Comparison of ENCODE assay signal across 15 mouse cellular contexts in the genomic region with DNA sequence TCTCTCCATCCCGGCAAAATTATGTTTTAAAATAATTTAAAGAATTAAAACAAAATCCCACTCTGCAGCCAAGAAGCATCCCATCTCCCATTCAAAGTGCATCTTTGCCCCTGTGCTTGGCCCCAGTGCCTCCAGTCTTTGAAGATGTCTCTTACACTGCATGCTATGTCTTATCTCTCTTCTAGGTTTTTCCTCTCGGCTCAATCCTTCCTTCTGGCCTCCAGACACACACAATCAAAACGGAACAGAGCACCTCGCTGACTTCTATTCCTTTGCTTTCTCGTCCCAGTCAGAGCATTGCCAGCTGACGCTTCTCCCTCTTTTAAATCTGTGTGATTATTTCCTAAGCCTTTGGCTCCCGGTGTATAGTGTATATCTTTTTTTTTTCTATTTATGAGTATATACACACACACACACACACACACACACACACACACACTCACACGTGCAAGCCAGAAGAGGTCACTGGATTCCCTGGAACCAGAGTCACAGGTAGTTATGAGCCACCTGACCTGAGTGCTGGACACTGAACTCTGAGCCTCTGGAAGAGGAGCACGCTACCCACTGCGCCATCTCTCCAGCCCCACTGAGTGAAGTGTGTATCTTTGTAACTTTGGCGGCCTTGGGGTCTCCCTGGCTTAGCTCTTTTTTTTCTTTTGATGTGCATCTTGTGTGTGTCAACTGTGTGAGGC. TPM values are rescaled to one million over a fixed set of nuclear protein-coding genes. Genes with fewer than 3 reads are reported as not detected.
DNase-seq lines count a peak whose midpoint lies in the region; ATAC-seq and TF ChIP-seq lines count a peak whose summit lies in the region.
"Had no signal": no experiment of that assay in that cellular context is flagged by ENCODE, and none has a peak within 500 bp of the region (broad histone marks: within the 10 kb centered on the region; RNA-seq: fewer than 3 reads in every experiment).

No protein-coding gene starts in this region.

- no peak for TF ChIP-seq CTCF in hindbrain, postnatal 0 days (IDR thresholded peaks at IDR 0.05; ENCODE audit: low read depth)
- TF ChIP-seq CTCF in G1E (IDR thresholded peaks at IDR 0.05; ENCODE audit: low read depth, low read length), result no peak
- no peak for TF ChIP-seq CTCF in intestine, postnatal 0 days (IDR thresholded peaks at IDR 0.05; ENCODE audit: low read depth)
- TF ChIP-seq CTCF in liver, postnatal 0 days (IDR thresholded peaks at IDR 0.05; ENCODE audit: low read depth), result no peak

- H3K9me3 ChIP-seq in hindbrain, embryonic 13.5 days, result no peaks in the 10 kb centered on the region
- H3K9me3 ChIP-seq in hindbrain, postnatal 0 days (ENCODE audit: low read length), result no peaks in the 10 kb centered on the region
- H3K9me3 ChIP-seq in G1E (replicated peaks), result no peaks in the 10 kb centered on the region
- no peaks in the 10 kb centered on the region for H3K9me3 ChIP-seq in intestine, postnatal 0 days (ENCODE audit: control insufficient read depth)
- H3K9me3 ChIP-seq in liver, postnatal 0 days (ENCODE audit: low read length), result no peaks in the 10 kb centered on the region
- H3K9me3 ChIP-seq: hindbrain, embryonic 12.5 days; limb, embryonic 15.5 days had no signal

- ATAC-seq in hindbrain, embryonic 13.5 days (ENCODE audit: low FRiP score), result no peak
- no peak for ATAC-seq in hindbrain, postnatal 0 days
- no peak for ATAC-seq in G1E (ENCODE audit: extremely low read depth, insufficient number of reproducible peaks, low FRiP score, poor library complexity, severe bottlenecking)
- no peak for ATAC-seq in intestine, postnatal 0 days
- no peak for ATAC-seq in liver, postnatal 0 days

- no peak overlapping the region for H3K4me2 ChIP-seq in hindbrain, embryonic 13.5 days
- no peak overlapping the region for H3K4me2 ChIP-seq in hindbrain, postnatal 0 days (ENCODE audit: low read depth, low read length)
- peak overlapping the region; percentile 41 for H3K4me2 ChIP-seq in intestine, postnatal 0 days (replicated peaks; ENCODE audit: low read depth)
- peak overlapping the region; percentile 57 for H3K4me2 ChIP-seq in liver, postnatal 0 days (ENCODE audit: low read depth, low read length)
- H3K4me2 ChIP-seq: hindbrain, embryonic 12.5 days; limb, embryonic 15.5 days had no signal

- peaks cover 10% of the 10 kb centered on the region; the same call in 1 of the 2 replicates for H3K4me1 ChIP-seq in hindbrain, embryonic 13.5 days (replicated peaks)
- H3K4me1 ChIP-seq in hindbrain, postnatal 0 days (ENCODE audit: insufficient read depth, low read length), result 0 out of 2 replicates have a peak, but pooled peaks cover 6% of the 10 kb centered on the region
- peaks cover 85% of the 10 kb centered on the region for H3K4me1 ChIP-seq in G1E (ENCODE audit: insufficient read depth, low read depth, low read length)
- peaks cover 5% of the 10 kb centered on the region; the same call in 1 of the 2 replicates for H3K4me1 ChIP-seq in intestine, postnatal 0 days (replicated peaks; ENCODE audit: control insufficient read depth, insufficient read depth, low read length)
- H3K4me1 ChIP-seq in liver, postnatal 0 days (ENCODE audit: insufficient read depth), result peaks cover 27% of the 10 kb centered on the region

- H3K27me3 ChIP-seq in hindbrain, embryonic 13.5 days, result peaks cover 13% of the 10 kb centered on the region; the same call in 1 of the 2 replicates
- no peaks in the 10 kb centered on the region for H3K27me3 ChIP-seq in hindbrain, postnatal 0 days (ENCODE audit: insufficient read depth, low read length)
- H3K27me3 ChIP-seq in G1E (ENCODE audit: insufficient read depth, low read length), result no peaks in the 10 kb centered on the region
- no peaks in the 10 kb centered on the region for H3K27me3 ChIP-seq in intestine, postnatal 0 days (replicated peaks; ENCODE audit: control insufficient read depth, insufficient read depth, low read length)
- H3K27me3 ChIP-seq in liver, postnatal 0 days (ENCODE audit: insufficient read depth, low read length), result no peaks in the 10 kb centered on the region
- H3K27me3 ChIP-seq: limb, embryonic 15.5 days had no signal

- WGBS in hindbrain, embryonic 13.5 days, result 86% methylated on average over 11 of the region's 11 CpGs
- WGBS in hindbrain, postnatal 0 days, result 82% methylated on average over 11 of the region's 11 CpGs
- WGBS in intestine, postnatal 0 days, result 59% methylated on average over 11 of the region's 11 CpGs
- 54% methylated on average over 11 of the region's 11 CpGs for WGBS in liver, postnatal 0 days (ENCODE audit: insufficient replicate concordance)

- no peak for DNase-seq in hindbrain, postnatal 0 days (ENCODE audit: low spot score)
- no peak for DNase-seq in G1E (ENCODE audit: low spot score)
- DNase-seq in liver, postnatal 0 days, result no peak
- no peak for DNase-seq in layer of hippocampus, postnatal 36 days
- no peak for DNase-seq in ovary, postnatal 36 days (ENCODE audit: low spot score)
- DNase-seq: cerebellum, adult 8-10 months; gastrocnemius, postnatal 36 days; kidney, adult 8-10 months had no signal

- no peak overlapping the region for H3K4me3 ChIP-seq in hindbrain, embryonic 13.5 days
- H3K4me3 ChIP-seq in hindbrain, postnatal 0 days (ENCODE audit: low read length), result no peak overlapping the region
- peak overlapping the region; percentile 57; the same call in 1 of the 2 replicates for H3K4me3 ChIP-seq in G1E (ENCODE audit: low read depth, low read length)
- H3K4me3 ChIP-seq in intestine, postnatal 0 days (ENCODE audit: low read depth, low read length), result no peak overlapping the region
- no peak overlapping the region for H3K4me3 ChIP-seq in liver, postnatal 0 days (ENCODE audit: low read depth, low read length)
- H3K4me3 ChIP-seq: hindbrain, embryonic 12.5 days; limb, embryonic 15.5 days; myocyte had no signal

- no peak for TF ChIP-seq EP300 in liver, postnatal 0 days (IDR thresholded peaks at IDR 0.05; ENCODE audit: low read depth)

- 0 out of 2 replicates have a peak overlapping the region, but pooled peaks have one; percentile 35 for H3K9ac ChIP-seq in hindbrain, embryonic 13.5 days
- H3K9ac ChIP-seq in hindbrain, postnatal 0 days (replicated peaks; ENCODE audit: low read length), result no peak overlapping the region
- peak overlapping the region; percentile 22; the same call in 1 of the 2 replicates for H3K9ac ChIP-seq in intestine, postnatal 0 days (ENCODE audit: low read depth, low read length)
- no peak overlapping the region for H3K9ac ChIP-seq in liver, postnatal 0 days (replicated peaks)
- H3K9ac ChIP-seq: hindbrain, embryonic 12.5 days; limb, embryonic 15.5 days had no signal

- H3K27ac ChIP-seq in hindbrain, embryonic 13.5 days, result no peak overlapping the region
- H3K27ac ChIP-seq in hindbrain, postnatal 0 days, result no peak overlapping the region
- H3K27ac ChIP-seq in intestine, postnatal 0 days (ENCODE audit: low read depth, low read length), result no peak overlapping the region
- H3K27ac ChIP-seq in liver, postnatal 0 days (ENCODE audit: low read depth), result peak overlapping the region; percentile 24; the same call in 1 of the 2 replicates
- H3K27ac ChIP-seq: hindbrain, embryonic 12.5 days; limb, embryonic 15.5 days had no signal

- H3K36me3 ChIP-seq in hindbrain, embryonic 13.5 days, result peaks cover 4% of the 10 kb centered on the region; the same call in 1 of the 2 replicates
- no peaks in the 10 kb centered on the region for H3K36me3 ChIP-seq in hindbrain, postnatal 0 days (ENCODE audit: insufficient read depth, low read length)
- H3K36me3 ChIP-seq in G1E (replicated peaks), result peaks cover 26% of the 10 kb centered on the region
- no peaks in the 10 kb centered on the region for H3K36me3 ChIP-seq in intestine, postnatal 0 days (ENCODE audit: control insufficient read depth, insufficient read depth)
- no peaks in the 10 kb centered on the region for H3K36me3 ChIP-seq in liver, postnatal 0 days (replicated peaks; ENCODE audit: insufficient read depth, low read length)
- H3K36me3 ChIP-seq: hindbrain, embryonic 12.5 days; limb, embryonic 15.5 days had no signal

RNA-seq across cellular contexts. Expression of a gene that starts 5.1 kb away (rescaled TPM):
- 58.7 and 63.7 TPM in 2 replicates for polyA plus RNA-seq in hindbrain, embryonic 13.5 days (2015; fragmentation: Nextera tagmentation; extraction: Ambion mirVana)
- 41.8 and 61.5 TPM in 2 replicates for total RNA-seq in hindbrain, postnatal 0 days (2014; rRNA removed)
- 50.7 and 54.5 TPM in 2 replicates for polyA plus RNA-seq in hindbrain, postnatal 0 days (2015; fragmentation: Nextera tagmentation; extraction: Ambion mirVana)
- total RNA-seq in G1E (2014; fragmentation: Nextera tagmentation) (7.5 and 10.1 TPM in 2 replicates), G1E (2017) (18.6 and 21.3 TPM in 2 replicates)
- polyA plus RNA-seq in G1E (2012), result 20.0 and 27.5 TPM in 2 replicates
- polyA plus RNA-seq in intestine, postnatal 0 days (2015; fragmentation: Nextera tagmentation; extraction: Ambion mirVana), result 40.1 and 40.2 TPM in 2 replicates
- 24.1 and 30.1 TPM in 2 replicates for polyA plus RNA-seq in liver, postnatal 0 days (2015; fragmentation: Nextera tagmentation; extraction: Ambion mirVana)
- 10 to 100 TPM; 29.0 to 32.8 TPM for total RNA-seq in layer of hippocampus, postnatal 36 days (2021)

RNA-seq across cellular contexts. Expression of a gene that starts 24.9 kb away (rescaled TPM):
- not detected in 2 replicates for polyA plus RNA-seq in hindbrain, embryonic 13.5 days (2015; fragmentation: Nextera tagmentation; extraction: Ambion mirVana)
- not detected in 2 replicates for total RNA-seq in hindbrain, postnatal 0 days (2014; rRNA removed)
- polyA plus RNA-seq in hindbrain, postnatal 0 days (2015; fragmentation: Nextera tagmentation; extraction: Ambion mirVana), result 0.05 TPM in 1 of 2 replicates, not detected in the other
- total RNA-seq in G1E (2014; fragmentation: Nextera tagmentation) (not detected in 2 replicates), G1E (2017) (0.05 TPM in 1 of 2 replicates, not detected in the other)
- not detected in 2 replicates for polyA plus RNA-seq in G1E (2012)
- not detected in 2 replicates for polyA plus RNA-seq in intestine, postnatal 0 days (2015; fragmentation: Nextera tagmentation; extraction: Ambion mirVana)
- not detected in 2 replicates for polyA plus RNA-seq in liver, postnatal 0 days (2015; fragmentation: Nextera tagmentation; extraction: Ambion mirVana)
- not detected for total RNA-seq in layer of hippocampus, postnatal 36 days (2021)
- total RNA-seq: gastrocnemius, postnatal 36 days; megakaryocyte-erythroid progenitor cell, adult 5-6 weeks had no signal
- polyA plus RNA-seq: frontal cortex, adult 2 months; hindbrain, embryonic 12.5 days; limb, embryonic 15.5 days; myocyte had no signal

RNA-seq across cellular contexts. Expression of a gene that starts 27.1 kb away (rescaled TPM):
- polyA plus RNA-seq in hindbrain, embryonic 13.5 days (2015; fragmentation: Nextera tagmentation; extraction: Ambion mirVana), result 5.9 and 7.8 TPM in 2 replicates
- 22.9 and 23.1 TPM in 2 replicates for total RNA-seq in hindbrain, postnatal 0 days (2014; rRNA removed)
- polyA plus RNA-seq in hindbrain, postnatal 0 days (2015; fragmentation: Nextera tagmentation; extraction: Ambion mirVana), result 5.1 and 5.2 TPM in 2 replicates
- 34.4 and 41.2 TPM in 2 replicates for total RNA-seq in G1E (2014; fragmentation: Nextera tagmentation)
- total RNA-seq in G1E (2017), result 9.2 and 13.4 TPM in 2 replicates
- 10.7 and 12.9 TPM in 2 replicates for polyA plus RNA-seq in G1E (2012)
- polyA plus RNA-seq in intestine, postnatal 0 days (2015; fragmentation: Nextera tagmentation; extraction: Ambion mirVana), result 2.2 and 2.6 TPM in 2 replicates
- 1.8 and 1.9 TPM in 2 replicates for polyA plus RNA-seq in liver, postnatal 0 days (2015; fragmentation: Nextera tagmentation; extraction: Ambion mirVana)
- 10 to 100 TPM; 48.2 to 62.2 TPM for total RNA-seq in layer of hippocampus, postnatal 36 days (2021)

Comparison
In these comparisons a context has a peak if more than half of its experiments do, and no peak if none do; other contexts are left out.
1. H3K9ac ChIP-seq: peak in hindbrain, embryonic 13.5 days (single experiment) and intestine, postnatal 0 days (single experiment); none in hindbrain, postnatal 0 days (single experiment) and liver, postnatal 0 days (single experiment).
2. H3K4me2 ChIP-seq: peak in intestine, postnatal 0 days (single experiment) and liver, postnatal 0 days (single experiment); none in hindbrain, embryonic 13.5 days (single experiment) and hindbrain, postnatal 0 days (single experiment).